Mouse (Mus musculus) testis, postnatal 10 days (tissue): ENCODE results near the gene Emc7.
"Not testable (repeated sequence)": the region's sequence is repeated elsewhere in the genome, so short reads cannot be mapped to it uniquely, and the experiment has no call there.

Source experiments
- DNase-seq: peaks from one replicate; pipeline ENCODE4 v3.0.0; 2021; ENCODE audit warnings: low spot score

The Emc7 gene

DNA sequence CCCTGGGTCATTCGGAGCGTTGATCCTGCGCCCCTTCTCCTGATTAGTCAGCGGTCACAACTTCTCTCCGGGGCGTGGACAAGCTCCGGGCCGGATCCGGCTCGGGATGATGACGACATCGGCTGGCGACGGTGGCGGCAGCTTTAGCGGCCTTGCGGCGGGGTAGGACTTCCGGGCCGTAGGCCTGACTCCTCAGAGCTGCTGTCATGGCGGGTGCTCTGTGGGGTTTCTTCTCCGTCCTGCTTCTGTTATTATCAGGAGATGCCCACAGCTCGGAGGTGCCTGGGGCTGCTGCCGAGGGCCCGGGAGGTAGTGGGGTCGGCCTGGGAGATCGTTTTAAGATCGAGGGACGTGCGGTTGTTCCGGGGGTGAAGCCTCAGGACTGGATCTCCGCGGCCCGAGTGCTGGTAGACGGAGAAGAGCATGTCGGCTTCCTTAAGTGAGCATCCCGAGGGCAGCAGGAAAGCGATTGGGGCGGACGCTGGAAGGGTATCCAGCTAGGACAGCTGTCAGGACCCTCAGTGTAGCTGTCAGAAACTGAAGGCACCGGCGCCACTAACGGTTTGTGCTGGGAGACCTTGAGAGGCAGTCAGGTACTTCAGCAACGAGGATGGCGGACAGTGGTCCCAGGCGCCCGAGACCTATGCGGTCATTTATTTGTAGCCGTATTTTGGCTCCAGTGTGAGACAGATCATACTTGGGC is at the start of gene Emc7:
Gene Emc7, plus strand, starts transcription at position 136 of the 703 bp plus-strand sequence.
- DNase-seq, result peak; percentile 99

DNA sequence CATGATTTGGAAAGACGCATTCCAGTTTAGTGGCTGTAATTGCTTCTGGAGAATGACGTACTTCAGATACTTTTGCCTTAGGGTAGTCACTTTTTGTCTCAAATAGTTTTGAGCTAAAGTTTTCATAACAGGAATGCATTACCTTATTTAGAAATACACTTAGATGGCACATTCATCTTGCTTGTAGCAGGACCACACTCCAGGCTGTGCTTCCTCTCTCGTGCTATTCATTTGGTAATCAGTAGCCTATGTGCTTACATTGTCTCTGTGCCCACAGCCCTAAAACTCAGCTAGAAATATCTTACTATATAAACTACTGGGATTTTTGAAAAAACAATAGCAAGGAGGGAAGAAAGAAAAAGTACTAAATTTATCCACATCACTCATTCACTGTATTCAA is 47.8 kb upstream of the Emc7 start:
- no peak for DNase-seq

- DNase-seq, result no peak
Measured at GRCm38 (mm10) chr2:112425308-112425707, 29.5 kb upstream of the Emc7 start.

DNA sequence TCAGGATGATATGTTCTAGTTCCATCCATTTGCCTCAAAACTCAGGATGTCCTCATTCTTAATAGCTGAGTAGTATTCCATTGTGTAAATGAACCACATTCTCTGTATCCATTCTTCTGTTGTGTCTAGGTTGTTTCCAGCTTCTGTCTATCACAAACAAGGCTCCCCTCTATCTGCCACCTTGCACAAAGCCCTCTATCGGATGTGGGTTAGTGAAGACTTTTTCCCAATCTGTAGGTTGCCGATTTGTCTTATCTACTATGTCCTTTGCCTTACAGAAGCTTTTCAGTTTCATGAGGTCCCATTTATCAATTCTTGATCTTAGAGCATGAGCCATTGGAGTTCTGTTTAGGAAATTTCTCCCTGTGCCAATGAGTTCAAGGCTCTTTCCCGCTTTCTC is 26.3 kb upstream of the Emc7 start:
- DNase-seq, result not testable (repeated sequence)

- DNase-seq, result no peak
Measured at GRCm38 (mm10) chr2:112429665-112430064, 25.1 kb upstream of the Emc7 start.

- DNase-seq, result no peak
Measured at GRCm38 (mm10) chr2:112430403-112430802, 24.4 kb upstream of the Emc7 start.

- no peak for DNase-seq
Measured at GRCm38 (mm10) chr2:112432523-112432922, 22.3 kb upstream of the Emc7 start.

DNA sequence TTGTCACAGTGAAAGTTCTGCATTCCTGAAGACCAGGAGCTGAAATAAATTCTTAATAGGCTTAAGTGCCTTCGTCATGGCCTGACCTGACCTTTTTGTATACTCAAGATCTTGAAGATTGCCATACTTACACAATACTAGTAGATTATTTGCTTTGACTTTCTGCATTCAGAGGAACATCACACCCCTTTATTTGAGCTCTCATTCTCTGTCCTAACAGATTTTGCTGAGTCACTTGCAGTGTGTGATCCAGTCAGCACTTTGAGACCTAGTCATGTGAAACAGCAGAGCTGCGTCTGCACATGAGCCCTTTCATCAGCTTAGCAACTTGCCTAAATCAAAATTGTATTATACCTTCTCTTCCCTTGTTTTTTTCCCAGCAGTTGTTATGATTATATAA is 21.4 kb upstream of the Emc7 start:
- DNase-seq, result no peak

- DNase-seq, result no peak
Measured at GRCm38 (mm10) chr2:112436292-112436691, 18.5 kb upstream of the Emc7 start.

GRCm38 (mm10) chr2:112437589-112437988 is 17.2 kb upstream of the Emc7 start:
- DNase-seq, result no peak

DNA sequence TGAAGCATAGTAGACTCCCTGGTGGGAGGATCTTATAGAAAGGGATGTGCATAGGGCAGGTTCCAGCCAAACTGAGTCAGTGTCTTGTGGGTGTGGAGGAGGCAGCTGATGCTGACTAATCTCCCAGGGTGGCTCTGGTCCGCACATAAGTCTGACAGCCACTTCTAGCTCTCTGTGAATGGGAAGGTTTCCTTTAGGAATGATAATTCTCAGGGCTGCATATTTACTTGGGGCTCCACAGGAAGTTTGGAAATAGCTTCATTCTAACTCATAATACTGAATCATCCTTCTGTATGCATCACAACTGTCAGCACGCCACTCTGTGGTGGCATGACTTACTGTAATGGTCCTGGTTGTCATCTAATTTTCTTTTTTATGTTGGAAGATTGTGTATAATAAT is 11.3 kb upstream of the Emc7 start:
- DNase-seq, result no peak

- DNase-seq, result no peak
Measured at GRCm38 (mm10) chr2:112445511-112445910, 9.3 kb upstream of the Emc7 start.

DNA sequence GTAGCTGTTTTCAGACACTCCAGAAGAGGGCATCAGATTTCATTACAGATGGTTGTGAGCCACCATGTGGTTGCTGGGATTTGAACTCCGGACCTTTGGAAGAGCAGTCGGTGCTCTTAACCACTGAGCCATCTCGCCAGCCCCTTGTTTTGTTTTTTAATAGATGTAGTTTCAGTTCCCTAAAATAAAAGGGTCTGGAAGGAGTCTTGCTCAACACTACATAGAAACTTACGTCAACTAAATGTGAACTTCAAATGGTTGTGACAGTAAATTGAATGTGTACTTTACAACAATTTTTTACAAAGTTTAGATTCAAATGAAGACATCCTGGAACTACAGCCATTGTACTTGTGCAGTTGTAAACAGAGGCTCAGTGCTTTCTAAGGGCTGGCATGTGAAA is 6.8 kb upstream of the Emc7 start:
- DNase-seq, result not testable (repeated sequence)

DNA sequence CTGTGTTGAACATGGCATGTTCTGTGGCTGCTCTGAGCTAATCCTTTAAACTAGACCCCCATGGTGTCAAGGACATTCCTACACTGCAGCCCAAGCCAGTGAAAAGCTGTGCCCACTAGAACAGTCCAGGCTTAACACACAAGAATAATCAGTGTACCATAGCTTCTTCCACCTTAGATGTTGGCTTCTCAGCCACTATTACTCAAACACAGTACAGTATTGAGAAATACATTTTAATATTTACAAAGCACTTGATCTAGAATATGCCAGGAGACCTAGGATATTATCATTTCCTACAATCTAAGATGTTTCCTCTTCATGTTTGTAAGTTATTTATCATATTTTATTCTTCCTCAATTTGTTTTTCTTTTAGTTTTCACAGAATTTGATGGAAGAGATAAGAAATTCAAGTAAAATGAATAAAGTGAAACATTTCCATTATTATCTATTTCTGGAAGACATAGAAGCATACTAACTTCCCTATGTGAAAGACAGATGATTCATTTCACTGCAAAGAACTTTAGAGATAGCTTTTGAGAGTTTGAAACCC is 6.2 kb upstream of the Emc7 start:
- no peak for DNase-seq

DNA sequence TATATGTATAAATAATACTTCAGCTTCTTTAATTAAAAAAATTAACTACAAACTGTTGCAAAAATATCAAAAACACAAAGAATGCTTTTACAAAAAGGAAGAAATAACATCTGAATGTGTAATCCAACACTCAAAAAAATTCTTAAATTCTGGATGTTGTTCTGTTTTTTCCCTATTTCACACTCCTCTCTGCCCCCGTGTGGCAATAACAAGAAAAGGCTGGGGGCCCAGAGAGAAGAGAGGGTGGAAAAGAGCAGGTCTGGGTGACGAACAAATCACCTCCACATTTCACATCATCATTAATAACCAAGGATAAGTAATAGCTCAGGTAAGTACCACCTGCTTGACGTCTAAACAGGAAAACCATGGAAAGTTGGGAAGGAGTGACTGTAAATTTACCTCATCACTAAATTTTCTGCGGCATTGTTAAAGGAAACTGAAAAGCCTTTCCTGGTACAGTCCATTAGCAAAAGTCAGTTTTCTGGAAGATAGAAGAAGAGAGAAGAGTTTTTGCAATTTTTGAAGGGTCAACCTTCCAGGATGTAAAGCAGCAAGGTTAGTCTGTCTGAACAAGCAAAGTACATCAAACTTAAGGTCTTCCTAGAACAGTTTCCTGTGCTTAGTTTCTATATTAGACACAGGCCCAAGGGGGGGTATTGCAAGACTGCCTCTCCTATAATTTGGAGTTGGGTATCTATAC is 5.0 kb upstream of the Emc7 start:
- no peak for DNase-seq

DNA sequence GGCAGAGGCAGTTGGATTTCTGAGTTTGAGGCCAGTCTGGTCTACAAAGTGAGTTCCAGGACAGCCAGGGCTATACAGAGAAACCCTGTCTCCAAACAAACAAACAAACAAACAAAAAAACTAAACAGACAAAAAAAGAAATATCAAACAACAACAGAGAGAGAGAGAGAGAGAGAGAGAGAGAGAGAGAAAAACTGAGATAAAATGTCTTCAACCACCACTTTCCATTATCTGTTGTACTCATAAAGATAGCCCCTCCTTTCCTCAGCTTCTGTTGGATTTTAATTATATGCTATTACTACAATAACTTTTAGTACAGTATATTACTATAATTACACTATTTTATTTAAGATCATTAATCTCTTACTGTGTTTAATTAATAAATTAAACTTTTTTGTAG is 2.3 kb upstream of the Emc7 start:
- not testable (repeated sequence) for DNase-seq

- no peak for DNase-seq
Measured at GRCm38 (mm10) chr2:112454125-112454861, 504 bp upstream of the Emc7 start.

GRCm38 (mm10) chr2:112460557-112460956 is 5.8 kb downstream of the Emc7 start:
- no peak for DNase-seq

- DNase-seq, result no peak
Measured at GRCm38 (mm10) chr2:112469542-112469941, 14.7 kb downstream of the Emc7 start.

- DNase-seq, result no peak
Measured at GRCm38 (mm10) chr2:112470961-112471381, 16.2 kb downstream of the Emc7 start.

GRCm38 (mm10) chr2:112472076-112472475 is 17.3 kb downstream of the Emc7 start:
- DNase-seq, result no peak

DNA sequence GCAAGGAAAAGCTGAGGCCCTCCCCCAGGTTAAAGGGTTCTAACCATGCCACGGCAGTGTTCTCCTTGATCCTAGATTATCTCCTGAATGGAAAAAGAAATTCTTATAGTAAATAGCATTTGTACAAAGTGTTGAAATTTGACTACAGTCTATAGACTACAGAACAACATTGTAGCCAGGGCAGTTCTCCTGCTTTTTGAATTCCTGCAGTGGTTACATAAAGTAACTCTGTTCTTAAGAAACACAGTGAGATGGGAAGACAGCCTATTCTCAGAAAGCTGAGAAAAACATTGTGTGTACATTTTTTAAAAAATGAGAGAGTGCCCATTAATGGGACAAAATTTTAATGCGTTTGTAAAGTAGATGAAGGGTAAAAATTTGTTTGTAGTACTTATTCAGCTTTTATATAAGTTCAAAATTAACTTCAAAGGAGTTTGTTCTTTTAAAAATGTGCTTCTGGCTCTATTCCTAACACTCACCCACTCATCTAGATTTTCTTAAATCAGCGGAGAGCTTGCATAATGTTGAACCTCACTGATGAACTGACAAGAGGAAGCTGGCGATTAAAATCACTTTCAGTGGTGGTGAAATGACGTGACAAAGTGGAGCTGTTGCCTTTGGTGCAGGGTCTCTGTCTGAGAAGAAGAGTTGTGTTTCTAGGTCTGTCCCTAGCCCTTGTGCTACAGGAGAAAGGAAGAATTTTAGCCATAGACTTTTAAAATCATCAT is 20.4 kb downstream of the Emc7 start:
- DNase-seq, result no peak
